Mouse (Mus musculus) lung, adult 2 months (tissue): ENCODE data around the gene Tnrc6b. TPM values are rescaled to one million over a fixed set of nuclear protein-coding genes. Genes with fewer than 3 reads are reported as not detected.

Experiments used
- DNase-seq: peaks from one replicate; pipeline ENCODE4 v3.0.0; 2022
- H3K4me1 ChIP-seq: fragments of 200-500 bp; 2 replicates; pipeline ENCODE4 v1.6.1; 2011; ENCODE audit warnings: low read length; ENCODE audit not compliant: control insufficient read depth, insufficient read depth
- H3K4me3 ChIP-seq: fragments of 200-500 bp; replicated peaks from 2 replicates; pipeline ENCODE3; 2011; ENCODE audit warnings: low read depth, mild to moderate bottlenecking, control low read depth, low read length; ENCODE audit errors: extremely low read depth
- CTCF ChIP-seq: fragments of 200-500 bp; IDR thresholded peaks from 2 replicates; pipeline ENCODE4 v1.5.1; 2011; ENCODE audit warnings: mild to moderate bottlenecking, low read length, control low read depth; ENCODE audit not compliant: insufficient read depth
- POLR2A ChIP-seq: fragments of 200-500 bp; IDR thresholded peaks from 2 replicates; pipeline ENCODE4 v1.6.1; 2011; ENCODE audit warnings: low read depth, mild to moderate bottlenecking, control low read depth, low read length, borderline replicate concordance; ENCODE audit errors: extremely low read depth
- WGBS: fragments of 180-500 bp; shearing (Covaris S2); methylation state at CpG from one replicate; pipeline ENCODE4 v1.1.7; 2018; 5-methylcytosine and 5-hydroxymethylcytosine counted together
- polyA plus RNA-seq: library from polyadenylated mRNA; depleted of rRNA; stranded (reverse); fragments of >200 nt; gene quantifications from 2 replicates; pipeline ENCODE4 v1.2.3, GENCODE M21; 2012

Gene Tnrc6b
- polyA plus RNA-seq, 1 experiment: 16.6 TPM

DNA sequence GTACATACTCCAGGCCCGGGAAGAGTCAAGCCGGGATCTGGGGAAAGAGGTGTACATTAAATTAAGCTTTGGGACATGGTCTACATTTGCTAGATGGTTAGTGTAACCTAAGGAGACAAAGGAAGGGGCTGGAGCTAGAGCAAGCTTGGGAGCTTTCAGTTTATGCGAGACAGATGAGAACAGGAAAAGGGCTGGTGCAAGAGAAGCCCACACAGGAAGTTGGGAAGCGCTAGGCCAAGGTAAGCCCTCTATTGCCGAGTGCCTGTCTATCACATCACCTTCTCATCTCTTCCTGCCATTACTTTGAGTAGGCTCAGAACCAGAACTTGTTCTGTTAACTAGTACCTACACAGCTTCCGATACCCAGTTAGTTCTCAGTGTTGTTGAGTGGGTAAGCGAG is 103.7 kb downstream of the Tnrc6b start:
- DNase-seq: no peak
- Histone ChIP-seq H3K4me3 (no peak overlapping the region), H3K4me1 (peaks cover 10% of the 10 kb centered on the region)
- TF ChIP-seq CTCF (no peak), POLR2A (no peak)
- WGBS: 44% methylated on average over 7 of the region's 7 CpGs

GRCm38 (mm10) chr15:80822276-80822675 is 111.2 kb downstream of the Tnrc6b start:
- Histone ChIP-seq H3K4me1 (no peaks in the 10 kb centered on the region; the same call in 1 of the 2 replicates), H3K4me3 (no peak overlapping the region)
- DNase-seq: no peak
- 50% methylated on average over 1 of the region's 1 CpGs for WGBS
- no peak for TF ChIP-seq POLR2A
- no peak for TF ChIP-seq CTCF

- DNase-seq: no peak
- H3K4me3 ChIP-seq: no peak overlapping the region
- 67% methylated on average over 3 of the region's 3 CpGs for WGBS
- peaks cover 2% of the 10 kb centered on the region for H3K4me1 ChIP-seq
- no peak for TF ChIP-seq POLR2A
- TF ChIP-seq CTCF: no peak
Observed at GRCm38 (mm10) chr15:80831170-80831569, 120.1 kb downstream of the Tnrc6b start.

- WGBS: 53% methylated on average over 3 of the region's 3 CpGs
- H3K4me3 ChIP-seq: no peak overlapping the region
- no peak for DNase-seq
- H3K4me1 ChIP-seq: peaks cover 7% of the 10 kb centered on the region
- TF ChIP-seq POLR2A (no peak), CTCF (no peak)
Observed at GRCm38 (mm10) chr15:80832808-80833207, 121.7 kb downstream of the Tnrc6b start.

GRCm38 (mm10) chr15:80836246-80836645 is 125.1 kb downstream of the Tnrc6b start:
- H3K4me1 ChIP-seq: peaks cover 12% of the 10 kb centered on the region
- WGBS: 49% methylated on average over 3 of the region's 3 CpGs
- TF ChIP-seq POLR2A: no peak
- TF ChIP-seq CTCF: no peak
- DNase-seq: no peak
- no peak overlapping the region for H3K4me3 ChIP-seq

DNA sequence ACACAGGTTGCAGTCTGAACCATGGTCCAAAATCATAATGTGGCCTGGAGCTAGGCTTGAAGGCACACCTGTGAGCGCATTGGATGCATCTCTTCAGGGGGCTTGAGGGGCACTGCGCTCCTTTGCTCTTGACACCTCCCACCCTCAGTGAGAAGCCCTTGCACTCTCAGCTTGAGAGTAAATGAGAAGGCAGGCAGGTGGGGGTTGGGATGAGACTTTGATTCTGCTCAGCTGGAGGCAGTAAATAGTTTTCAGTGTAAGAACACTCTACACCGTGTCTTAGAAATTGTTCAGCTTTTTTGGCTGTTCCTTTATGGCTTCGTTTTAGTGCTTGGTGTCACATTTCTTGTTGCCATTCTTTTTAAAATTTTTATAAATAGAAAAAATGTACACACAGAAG is 127.7 kb downstream of the Tnrc6b start:
- 58% methylated on average over 4 of the region's 4 CpGs for WGBS
- no peak for DNase-seq
- TF ChIP-seq CTCF (no peak), POLR2A (no peak)
- Histone ChIP-seq H3K4me3 (no peak overlapping the region), H3K4me1 (peaks cover 13% of the 10 kb centered on the region; the same call in 1 of the 2 replicates)

- no peak for DNase-seq
- WGBS: 52% methylated on average over 9 of the region's 9 CpGs
- Histone ChIP-seq H3K4me1 (peaks cover 13% of the 10 kb centered on the region; the same call in 1 of the 2 replicates), H3K4me3 (no peak overlapping the region)
- no peak for TF ChIP-seq POLR2A
- TF ChIP-seq CTCF: no peak
Observed at GRCm38 (mm10) chr15:80839653-80840420, 128.7 kb downstream of the Tnrc6b start.

- 80% methylated on average over 1 of the region's 1 CpGs for WGBS
- H3K4me1 ChIP-seq: peaks cover 7% of the 10 kb centered on the region; the same call in 1 of the 2 replicates
- no peak for DNase-seq
- no peak overlapping the region for H3K4me3 ChIP-seq
- TF ChIP-seq CTCF (no peak), POLR2A (no peak)
Observed at GRCm38 (mm10) chr15:80844262-80844661, 133.1 kb downstream of the Tnrc6b start.

- TF ChIP-seq POLR2A: no peak
- TF ChIP-seq CTCF: no peak
- 94% methylated on average over 2 of the region's 2 CpGs for WGBS
- no peak for DNase-seq
- no peak overlapping the region for H3K4me3 ChIP-seq
- H3K4me1 ChIP-seq: peaks cover 3% of the 10 kb centered on the region; the same call in 1 of the 2 replicates
Observed at GRCm38 (mm10) chr15:80844926-80845325, 133.8 kb downstream of the Tnrc6b start.

GRCm38 (mm10) chr15:80850004-80850403 is 138.9 kb downstream of the Tnrc6b start:
- DNase-seq: no peak

More at GRCm38 (mm10) chr15:80850004-80850403, 138.9 kb downstream of the Tnrc6b start:
- TF ChIP-seq POLR2A: no peak
- TF ChIP-seq CTCF: no peak
- 40% methylated on average over 8 of the region's 8 CpGs for WGBS
- H3K4me3 ChIP-seq: no peak overlapping the region
- peaks cover 4% of the 10 kb centered on the region; the same call in 1 of the 2 replicates for H3K4me1 ChIP-seq
